Mouse (Mus musculus) midbrain, embryonic 11.5 days (tissue): ENCODE measurements around the gene 5031439G07Rik. TPM values are rescaled to one million over a fixed set of nuclear protein-coding genes. Genes with fewer than 3 reads are reported as not detected.

Experiments used
- ATAC-seq: fragments of 200-750 bp; cut with Nextera tagmentation; 2 replicates; pipeline ENCODE4 v1.8.0; 2017; ENCODE audit warnings: moderate TSS enrichment, moderate library complexity; ENCODE audit not compliant: low FRiP score
- DNase-seq: peaks from one replicate; pipeline ENCODE4 v3.0.0; 2015; ENCODE audit warnings: low spot score; ENCODE audit errors: missing footprints
- H3K27ac ChIP-seq: fragments of 300-500 bp; sonication (generic); 2 replicates; pipeline ENCODE4 v1.5.1; 2014; ENCODE audit warnings: low read depth, low read length
- H3K27me3 ChIP-seq: fragments of 300-500 bp; sonication (generic); 2 replicates; pipeline ENCODE4 v1.6.1; 2014; ENCODE audit warnings: mild to moderate bottlenecking, low read length, moderate library complexity, mixed read lengths; ENCODE audit not compliant: control insufficient read depth, insufficient read depth
- H3K36me3 ChIP-seq: fragments of 300-500 bp; sonication (generic); 2 replicates; pipeline ENCODE4 v1.6.1; 2014; ENCODE audit warnings: mild to moderate bottlenecking, low read length, moderate library complexity, mixed read lengths; ENCODE audit not compliant: control insufficient read depth, insufficient read depth
- H3K4me1 ChIP-seq: fragments of 300-500 bp; sonication (generic); 2 replicates; pipeline ENCODE4 v1.6.1; 2014; ENCODE audit warnings: low read length; ENCODE audit not compliant: control insufficient read depth, insufficient read depth
- H3K4me2 ChIP-seq: fragments of 300-500 bp; sonication (generic); 2 replicates; pipeline ENCODE4 v1.6.1; 2014; ENCODE audit warnings: mild to moderate bottlenecking, moderate library complexity
- H3K4me3 ChIP-seq: fragments of 300-500 bp; sonication (generic); 2 replicates; pipeline ENCODE4 v1.5.1; 2014; ENCODE audit warnings: low read depth, low read length
- H3K9ac ChIP-seq: fragments of 300-500 bp; sonication (generic); 2 replicates; pipeline ENCODE4 v1.6.1; 2014; ENCODE audit warnings: low read length
- H3K9me3 ChIP-seq: fragments of 300-500 bp; sonication (generic); 2 replicates; pipeline ENCODE4 v1.6.1; 2016; ENCODE audit warnings: low read length; ENCODE audit not compliant: control insufficient read depth
- WGBS: fragments of 180-500 bp; shearing (Covaris S2); extraction: QIAGEN DNeasy Blood & Tissue Kit; methylation state at CpG from one replicate; pipeline ENCODE4 v1.1.7; 2014; 5-methylcytosine and 5-hydroxymethylcytosine counted together
- polyA plus RNA-seq: library from polyadenylated mRNA; unstranded; fragments of >200 nt; fragmentation: Nextera tagmentation; extraction: Ambion mirVana; gene quantifications from 2 replicates; pipeline ENCODE4 v1.2.1, GENCODE M21; 2014

The 5031439G07Rik gene
- polyA plus RNA-seq, 1 experiment from 2014 or later = 17.2 TPM

DNA sequence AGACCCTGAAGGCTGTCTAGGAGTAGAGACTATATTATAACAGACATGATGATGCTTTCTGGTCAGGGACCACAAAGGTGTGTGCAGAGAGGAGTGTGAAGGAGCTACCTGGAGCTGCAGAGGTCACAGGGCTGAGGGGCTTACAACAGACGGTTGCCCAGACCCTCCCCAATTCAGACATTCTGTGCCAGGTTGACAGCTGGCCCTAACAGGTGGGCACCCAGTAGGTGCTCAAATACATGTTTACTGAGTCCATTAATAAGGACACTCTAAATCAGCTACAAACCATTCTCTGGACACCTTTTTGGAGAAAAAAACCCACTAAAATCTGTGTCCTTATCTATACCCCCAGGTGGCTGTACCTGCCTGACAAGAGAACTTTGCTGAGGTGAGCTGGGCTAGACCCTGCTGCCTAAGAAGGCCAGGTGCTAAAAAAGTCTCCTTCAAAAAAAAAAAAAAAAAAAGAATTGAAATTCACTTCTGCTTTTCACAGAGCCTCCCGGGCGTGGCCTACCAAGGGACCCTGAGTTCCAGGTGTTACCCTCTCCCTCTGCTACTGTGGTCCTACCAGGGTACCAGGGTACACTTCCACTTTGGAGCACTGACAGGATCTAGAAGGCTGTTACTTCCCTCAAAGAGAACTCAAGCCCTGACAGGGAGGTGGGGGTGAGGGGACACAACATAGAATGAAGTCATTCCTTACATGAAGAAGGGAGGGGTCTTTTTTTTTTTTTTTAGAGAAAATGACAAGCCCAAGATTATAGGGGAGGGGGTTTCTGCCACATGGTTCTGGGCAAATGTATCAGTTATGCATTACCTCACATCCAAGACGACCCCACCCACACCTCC lies 2.0 kb downstream of the 5031439G07Rik start:
- Histone ChIP-seq H3K27ac (no peak overlapping the region), H3K4me2 (peak overlapping the region; percentile 90), H3K27me3 (no peaks in the 10 kb centered on the region), H3K4me1 (peaks cover 18% of the 10 kb centered on the region), H3K9me3 (no peaks in the 10 kb centered on the region), H3K4me3 (peak overlapping the region; percentile 90), H3K9ac (peak overlapping the region; percentile 93), H3K36me3 (no peaks in the 10 kb centered on the region)
- ATAC-seq (no peak), DNase-seq (no peak)
- 75% methylated on average over 4 of the region's 4 CpGs for WGBS

DNA sequence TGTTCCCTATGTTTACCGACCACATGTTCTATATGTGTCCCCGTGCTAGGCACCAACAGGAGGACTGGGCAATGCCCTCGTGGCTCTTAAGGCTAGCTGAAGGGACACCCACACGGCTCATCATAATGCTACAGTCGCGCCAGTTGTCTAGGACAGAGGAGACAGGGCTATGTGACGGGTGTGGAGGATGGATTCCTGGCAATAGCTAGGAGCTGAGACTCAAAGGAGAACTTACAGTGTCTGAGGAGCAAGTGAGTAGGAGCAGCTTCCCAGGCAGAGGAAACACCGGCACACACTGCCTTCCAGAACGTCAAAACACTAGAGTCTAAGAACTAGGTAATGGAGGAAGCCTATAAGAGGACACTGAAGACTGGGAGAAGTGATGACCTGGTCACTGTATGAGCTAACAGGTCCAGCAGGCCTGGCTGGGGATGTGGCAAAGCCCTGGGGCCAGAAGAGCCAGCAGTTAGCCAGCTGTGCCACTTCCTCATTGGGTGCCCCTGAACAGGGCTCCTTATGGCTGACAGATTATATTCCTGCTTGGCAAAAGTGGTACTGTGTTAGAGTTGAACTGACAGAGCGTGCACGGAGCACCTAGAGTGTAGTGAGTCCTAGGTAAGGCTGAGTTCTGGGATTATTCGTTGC lies 2.7 kb downstream of the 5031439G07Rik start:
- Histone ChIP-seq H3K36me3 (no peaks in the 10 kb centered on the region), H3K27ac (no peak overlapping the region), H3K4me1 (peaks cover 18% of the 10 kb centered on the region), H3K27me3 (no peaks in the 10 kb centered on the region), H3K4me2 (no peak overlapping the region), H3K9ac (no peak overlapping the region), H3K4me3 (no peak overlapping the region), H3K9me3 (no peaks in the 10 kb centered on the region)
- no peak for ATAC-seq
- DNase-seq = no peak
- 89% methylated on average over 12 of the region's 12 CpGs for WGBS

DNA sequence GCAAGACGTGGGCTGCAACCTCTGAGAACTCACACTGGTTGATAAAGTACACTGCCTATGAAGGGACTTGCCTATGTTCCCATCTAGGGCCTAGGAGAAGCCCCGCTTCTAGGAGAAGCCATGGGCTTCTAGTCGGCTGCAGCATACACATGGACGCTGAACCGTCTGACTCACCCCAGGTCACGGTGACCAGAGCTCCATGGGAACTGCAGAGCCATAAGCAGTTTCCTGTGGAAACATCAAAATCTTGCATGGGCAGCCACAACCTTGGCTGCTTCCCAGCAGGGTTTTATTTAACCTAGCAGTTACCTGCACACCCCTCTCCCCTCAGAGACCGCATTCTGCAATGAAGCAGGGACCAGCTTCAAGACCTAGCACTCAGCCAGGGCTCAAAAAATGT lies 4.6 kb downstream of the 5031439G07Rik start:
- WGBS = 92% methylated on average over 7 of the region's 7 CpGs
- H3K4me2 ChIP-seq = no peak overlapping the region
- peaks cover 16% of the 10 kb centered on the region for H3K4me1 ChIP-seq
- ATAC-seq (no peak), DNase-seq (no peak)
- no peaks in the 10 kb centered on the region for H3K36me3 ChIP-seq
- no peak overlapping the region for H3K4me3 ChIP-seq
- no peak overlapping the region for H3K27ac ChIP-seq
- no peaks in the 10 kb centered on the region for H3K27me3 ChIP-seq
- H3K9me3 ChIP-seq = no peaks in the 10 kb centered on the region
- no peak overlapping the region for H3K9ac ChIP-seq

GRCm38 (mm10) chr15:84982888-84983287 lies 5.5 kb downstream of the 5031439G07Rik start:
- H3K27ac ChIP-seq = no peak overlapping the region
- no peaks in the 10 kb centered on the region for H3K27me3 ChIP-seq
- 86% methylated on average over 3 of the region's 3 CpGs for WGBS
- no peaks in the 10 kb centered on the region for H3K36me3 ChIP-seq
- H3K4me1 ChIP-seq = peaks cover 12% of the 10 kb centered on the region
- ATAC-seq = no peak
- no peak overlapping the region for H3K4me3 ChIP-seq
- no peak overlapping the region for H3K4me2 ChIP-seq
- no peak for DNase-seq
- H3K9ac ChIP-seq = no peak overlapping the region
- H3K9me3 ChIP-seq = no peaks in the 10 kb centered on the region

DNA sequence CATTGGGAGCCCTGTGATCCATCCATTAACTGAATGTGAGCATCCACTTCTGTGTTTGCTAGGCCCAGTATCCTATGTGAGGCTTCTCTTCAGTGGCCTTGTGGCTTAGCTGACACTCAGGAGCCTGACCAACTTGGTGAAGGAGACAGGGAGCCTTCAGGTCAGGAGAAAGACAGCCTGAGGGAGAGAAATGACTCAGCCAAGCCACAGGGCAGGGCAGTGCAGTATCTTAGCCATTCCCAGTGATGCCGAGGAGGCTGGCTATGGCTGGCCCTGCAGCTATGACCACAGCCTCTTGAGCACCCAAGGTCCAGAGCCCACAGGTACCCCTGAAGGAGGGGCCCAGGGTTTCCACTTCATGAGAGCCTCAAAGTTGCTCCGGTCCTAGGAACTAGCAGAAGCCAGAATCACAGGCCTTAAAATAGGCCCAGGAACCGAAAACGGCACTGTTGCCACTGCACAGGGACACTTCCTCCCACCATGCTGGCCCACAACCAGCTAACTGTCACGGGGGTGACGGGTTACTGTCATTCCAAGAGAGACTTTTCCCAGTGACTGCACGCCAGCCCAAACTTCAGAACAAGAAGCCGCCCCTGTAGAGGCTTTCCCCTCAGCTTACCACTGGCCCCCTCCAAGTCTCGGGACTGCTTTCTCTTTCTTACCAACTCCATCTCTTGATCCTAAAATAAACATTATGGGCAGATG lies 6.6 kb downstream of the 5031439G07Rik start:
- Histone ChIP-seq H3K27ac (no peak overlapping the region), H3K36me3 (no peaks in the 10 kb centered on the region), H3K4me2 (no peak overlapping the region), H3K9ac (no peak overlapping the region), H3K4me3 (no peak overlapping the region), H3K27me3 (no peaks in the 10 kb centered on the region), H3K4me1 (peaks cover 7% of the 10 kb centered on the region), H3K9me3 (no peaks in the 10 kb centered on the region)
- WGBS = 82% methylated on average over 9 of the region's 9 CpGs
- no peak for DNase-seq
- ATAC-seq = no peak

DNA sequence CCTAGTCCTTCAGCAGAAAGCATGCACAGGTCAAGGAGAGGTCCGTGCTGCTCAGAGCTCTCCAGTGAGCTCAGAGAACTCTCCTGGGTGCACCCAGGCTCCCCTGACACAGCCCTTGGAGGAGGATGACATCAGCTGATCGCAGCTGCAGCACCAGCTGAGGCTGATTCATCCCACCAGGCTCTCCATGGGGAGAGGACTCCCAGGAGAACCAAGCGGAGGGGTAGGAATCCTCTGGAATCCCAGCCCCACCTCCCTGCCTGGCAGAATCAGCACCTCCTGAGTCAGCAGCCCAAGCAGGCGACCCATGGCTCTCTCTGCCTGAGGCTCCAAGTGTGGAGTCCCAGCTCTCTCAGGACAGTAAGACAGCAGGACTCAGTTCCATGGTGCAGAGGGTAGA lies 12.6 kb downstream of the 5031439G07Rik start:
- Histone ChIP-seq H3K4me3 (no peak overlapping the region), H3K4me2 (no peak overlapping the region), H3K27me3 (no peaks in the 10 kb centered on the region), H3K9me3 (no peaks in the 10 kb centered on the region), H3K27ac (no peak overlapping the region), H3K9ac (no peak overlapping the region), H3K4me1 (peaks cover 26% of the 10 kb centered on the region), H3K36me3 (no peaks in the 10 kb centered on the region)
- 39% methylated on average over 4 of the region's 4 CpGs for WGBS
- ATAC-seq (no peak), DNase-seq (no peak)

DNA sequence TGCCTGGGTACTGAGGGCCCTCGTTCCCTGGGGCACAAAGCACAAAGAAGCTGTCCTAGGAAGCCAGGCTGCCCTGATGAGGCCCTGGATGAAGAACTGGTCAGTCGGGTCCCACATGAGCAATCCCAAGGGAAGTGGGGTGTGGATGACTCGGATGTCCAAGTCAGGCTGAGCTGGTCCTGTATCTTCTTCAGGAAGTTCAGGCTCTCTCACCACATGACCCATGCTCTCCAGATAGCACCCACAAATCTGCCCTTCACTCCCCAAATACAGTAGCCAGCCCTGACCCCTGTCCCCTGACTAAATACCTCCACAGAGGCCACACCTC lies 14.8 kb downstream of the 5031439G07Rik start:
- Histone ChIP-seq H3K4me3 (no peak overlapping the region), H3K27ac (no peak overlapping the region), H3K9ac (no peak overlapping the region; the same call in 1 of the 2 replicates), H3K27me3 (no peaks in the 10 kb centered on the region), H3K9me3 (no peaks in the 10 kb centered on the region), H3K36me3 (no peaks in the 10 kb centered on the region), H3K4me1 (peaks cover 26% of the 10 kb centered on the region), H3K4me2 (no peak overlapping the region)
- ATAC-seq (no peak), DNase-seq (no peak)
- WGBS = 21% methylated on average over 3 of the region's 3 CpGs

GRCm38 (mm10) chr15:84972860-84973543 lies 15.3 kb downstream of the 5031439G07Rik start:
- Histone ChIP-seq H3K27me3 (no peaks in the 10 kb centered on the region), H3K36me3 (no peaks in the 10 kb centered on the region), H3K27ac (no peak overlapping the region), H3K4me1 (peaks cover 26% of the 10 kb centered on the region), H3K9ac (no peak overlapping the region; the same call in 1 of the 2 replicates), H3K4me3 (no peak overlapping the region), H3K9me3 (no peaks in the 10 kb centered on the region), H3K4me2 (no peak overlapping the region)
- ATAC-seq (no peak), DNase-seq (no peak)
- WGBS = 59% methylated on average over 8 of the region's 8 CpGs
